Mouse (Mus musculus) lung, embryonic 16.5 days (tissue): ENCODE results near the gene Gga3. TPM values are rescaled to one million over a fixed set of nuclear protein-coding genes. Genes with fewer than 3 reads are reported as not detected.

ENCODE experiments used
- ATAC-seq: fragments of 200-750 bp; cut with Nextera tagmentation; 2 replicates; pipeline ENCODE4 v1.8.0; 2017; ENCODE audit warnings: low read depth, mild to moderate bottlenecking, moderate library complexity
- H3K27ac ChIP-seq: fragments of 300-500 bp; sonication (generic); 2 replicates; pipeline ENCODE4 v1.5.1; 2014; ENCODE audit warnings: mild to moderate bottlenecking, control low read depth, low read length
- H3K27me3 ChIP-seq: fragments of 300-500 bp; sonication (generic); 2 replicates; pipeline ENCODE4 v1.6.1; 2014; ENCODE audit warnings: low read depth, low read length, mixed read lengths; ENCODE audit not compliant: control insufficient read depth, insufficient read depth
- H3K36me3 ChIP-seq: fragments of 300-500 bp; sonication (generic); 2 replicates; pipeline ENCODE4 v1.6.1; 2014; ENCODE audit warnings: low read length; ENCODE audit not compliant: control insufficient read depth, insufficient read depth
- H3K4me1 ChIP-seq: fragments of 300-500 bp; sonication (generic); replicated peaks from 2 replicates; pipeline ENCODE4 v1.6.1; 2014; ENCODE audit warnings: low read length, mixed read lengths; ENCODE audit not compliant: control insufficient read depth, insufficient read depth
- H3K4me2 ChIP-seq: fragments of 300-500 bp; sonication (generic); 2 replicates; pipeline ENCODE4 v1.6.1; 2014; ENCODE audit warnings: low read depth, low read length, control low read depth
- H3K4me3 ChIP-seq: fragments of 300-500 bp; sonication (generic); 2 replicates; pipeline ENCODE4 v1.5.1; 2014; ENCODE audit warnings: mild to moderate bottlenecking, low read length, control low read depth
- H3K9ac ChIP-seq: fragments of 300-500 bp; sonication (generic); 2 replicates; pipeline ENCODE4 v1.6.1; 2014; ENCODE audit warnings: low read length, control low read depth
- H3K9me3 ChIP-seq: fragments of 300-500 bp; sonication (generic); 2 replicates; pipeline ENCODE4 v1.6.1; 2016; ENCODE audit warnings: low read length; ENCODE audit not compliant: control insufficient read depth
- WGBS: fragments of 180-500 bp; shearing (Covaris S2); extraction: QIAGEN DNeasy Blood & Tissue Kit; methylation state at CpG from one replicate; pipeline ENCODE4 v1.1.7; 2014; 5-methylcytosine and 5-hydroxymethylcytosine counted together
- polyA plus RNA-seq: library from polyadenylated mRNA; unstranded; fragments of >200 nt; fragmentation: Nextera tagmentation; extraction: Ambion mirVana; gene quantifications from 2 replicates; pipeline ENCODE4 v1.2.1, GENCODE M21; 2015

Gga3 gene
- polyA plus RNA-seq, 1 experiment from 2014 or later = 25.4 TPM

GRCm38 (mm10) chr11:115606733-115607132 lies 2.9 kb upstream of the Gga3 start:
- no peak overlapping the region for H3K9ac ChIP-seq
- 93% methylated on average over 18 of the region's 18 CpGs for WGBS
- H3K27ac ChIP-seq = no peak overlapping the region
- no peak overlapping the region for H3K4me2 ChIP-seq
- H3K4me3 ChIP-seq = no peak overlapping the region
- peaks cover 23% of the 10 kb centered on the region for H3K4me1 ChIP-seq
- H3K27me3 ChIP-seq = no peaks in the 10 kb centered on the region
- ATAC-seq = no peak
- peaks cover 27% of the 10 kb centered on the region for H3K36me3 ChIP-seq
- H3K9me3 ChIP-seq = no peaks in the 10 kb centered on the region

- WGBS = 0% methylated on average over 26 of the region's 26 CpGs
- peaks cover 27% of the 10 kb centered on the region for H3K36me3 ChIP-seq
Measured at GRCm38 (mm10) chr11:115604304-115604696, 449 bp upstream of the Gga3 start.

GRCm38 (mm10) chr11:115603128-115603475 lies 749 bp downstream of the Gga3 start:
- Histone ChIP-seq H3K27me3 (no peaks in the 10 kb centered on the region), H3K36me3 (peaks cover 19% of the 10 kb centered on the region), H3K4me1 (peaks cover 22% of the 10 kb centered on the region), H3K4me3 (peak overlapping the region; percentile 100), H3K4me2 (peak overlapping the region; percentile 93), H3K9ac (peak overlapping the region; percentile 98), H3K27ac (peak overlapping the region; percentile 93), H3K9me3 (no peaks in the 10 kb centered on the region)
- 3% methylated on average over 15 of the region's 15 CpGs for WGBS
- no peak for ATAC-seq

More at GRCm38 (mm10) chr11:115604304-115604696, 449 bp upstream of the Gga3 start:
- no peaks in the 10 kb centered on the region for H3K9me3 ChIP-seq
- H3K9ac ChIP-seq = peak overlapping the region; percentile 98
- H3K4me1 ChIP-seq = peaks cover 22% of the 10 kb centered on the region
- peak overlapping the region; percentile 100 for H3K4me3 ChIP-seq
- peak; percentile 15 for ATAC-seq
- H3K27me3 ChIP-seq = no peaks in the 10 kb centered on the region
- H3K4me2 ChIP-seq = peak overlapping the region; percentile 93
- H3K27ac ChIP-seq = peak overlapping the region; percentile 93

- no peak for ATAC-seq
- no peak overlapping the region for H3K9ac ChIP-seq
- H3K36me3 ChIP-seq = peaks cover 6% of the 10 kb centered on the region
- H3K4me3 ChIP-seq = no peak overlapping the region
- no peak overlapping the region for H3K27ac ChIP-seq
- H3K4me2 ChIP-seq = no peak overlapping the region
- H3K27me3 ChIP-seq = no peaks in the 10 kb centered on the region
- peaks cover 22% of the 10 kb centered on the region for H3K4me1 ChIP-seq
- 78% methylated on average over 4 of the region's 4 CpGs for whole genome bisulfite sequencing
- no peaks in the 10 kb centered on the region for H3K9me3 ChIP-seq
Measured at GRCm38 (mm10) chr11:115601174-115601573, 2.7 kb downstream of the Gga3 start.

GRCm38 (mm10) chr11:115600743-115601142 lies 3.1 kb downstream of the Gga3 start:
- no peak for ATAC-seq
- no peaks in the 10 kb centered on the region for H3K27me3 ChIP-seq
- H3K4me2 ChIP-seq = no peak overlapping the region
- no peak overlapping the region for H3K9ac ChIP-seq
- H3K4me1 ChIP-seq = peaks cover 22% of the 10 kb centered on the region
- no peaks in the 10 kb centered on the region for H3K9me3 ChIP-seq
- H3K36me3 ChIP-seq = peaks cover 1% of the 10 kb centered on the region
- no peak overlapping the region for H3K4me3 ChIP-seq
- 90% methylated on average over 15 of the region's 15 CpGs for WGBS
- H3K27ac ChIP-seq = no peak overlapping the region

- Histone ChIP-seq H3K4me1 (peaks cover 17% of the 10 kb centered on the region), H3K9ac (no peak overlapping the region), H3K4me3 (no peak overlapping the region), H3K4me2 (no peak overlapping the region), H3K27me3 (no peaks in the 10 kb centered on the region), H3K36me3 (no peaks in the 10 kb centered on the region; the same call in none of the 2 replicates), H3K27ac (no peak overlapping the region), H3K9me3 (no peaks in the 10 kb centered on the region)
- ATAC-seq = no peak
- WGBS = 89% methylated on average over 7 of the region's 7 CpGs
Measured at GRCm38 (mm10) chr11:115599722-115600121, 4.1 kb downstream of the Gga3 start.

- H3K36me3 ChIP-seq = peaks cover 7% of the 10 kb centered on the region
- no peak overlapping the region for H3K9ac ChIP-seq
- H3K9me3 ChIP-seq = no peaks in the 10 kb centered on the region
- H3K4me3 ChIP-seq = no peak overlapping the region
- ATAC-seq = no peak
- WGBS = 91% methylated on average over 4 of the region's 4 CpGs
- peaks cover 15% of the 10 kb centered on the region for H3K4me1 ChIP-seq
- no peak overlapping the region for H3K27ac ChIP-seq
- no peak overlapping the region for H3K4me2 ChIP-seq
- no peaks in the 10 kb centered on the region for H3K27me3 ChIP-seq
Measured at GRCm38 (mm10) chr11:115598309-115598708, 5.5 kb downstream of the Gga3 start.

- WGBS = 96% methylated on average over 3 of the region's 3 CpGs
- Histone ChIP-seq H3K4me1 (no peaks in the 10 kb centered on the region), H3K9ac (no peak overlapping the region), H3K4me3 (no peak overlapping the region), H3K9me3 (no peaks in the 10 kb centered on the region), H3K36me3 (peaks cover 29% of the 10 kb centered on the region), H3K4me2 (no peak overlapping the region), H3K27ac (no peak overlapping the region), H3K27me3 (no peaks in the 10 kb centered on the region)
- ATAC-seq = no peak
Measured at GRCm38 (mm10) chr11:115595209-115595608, 8.6 kb downstream of the Gga3 start.

GRCm38 (mm10) chr11:115590526-115591075 lies 13.2 kb downstream of the Gga3 start:
- Histone ChIP-seq H3K9me3 (no peaks in the 10 kb centered on the region), H3K4me3 (no peak overlapping the region), H3K27ac (no peak overlapping the region), H3K27me3 (no peaks in the 10 kb centered on the region), H3K9ac (no peak overlapping the region), H3K4me2 (no peak overlapping the region), H3K36me3 (peaks cover 56% of the 10 kb centered on the region), H3K4me1 (no peaks in the 10 kb centered on the region)
- 79% methylated on average over 2 of the region's 2 CpGs for WGBS
- ATAC-seq = peak; percentile 10; the same call in 1 of the 2 replicates

GRCm38 (mm10) chr11:115587984-115588383 lies 15.9 kb downstream of the Gga3 start:
- WGBS = 81% methylated on average over 9 of the region's 9 CpGs
- H3K4me3 ChIP-seq = no peak overlapping the region
- peaks cover 71% of the 10 kb centered on the region for H3K36me3 ChIP-seq
- H3K9me3 ChIP-seq = no peaks in the 10 kb centered on the region
- no peaks in the 10 kb centered on the region for H3K27me3 ChIP-seq
- H3K4me2 ChIP-seq = no peak overlapping the region
- no peak for ATAC-seq
- no peaks in the 10 kb centered on the region for H3K4me1 ChIP-seq
- H3K9ac ChIP-seq = no peak overlapping the region
- no peak overlapping the region for H3K27ac ChIP-seq
